Mouse (Mus musculus): ENCODE results near the gene Arfrp1. TPM values are rescaled to one million over a fixed set of nuclear protein-coding genes. Genes with fewer than 3 reads are reported as not detected.

Gene Arfrp1
- total RNA-seq, 2 experiments from 2014 or later = 23.6 to 30.8 TPM

DNA sequence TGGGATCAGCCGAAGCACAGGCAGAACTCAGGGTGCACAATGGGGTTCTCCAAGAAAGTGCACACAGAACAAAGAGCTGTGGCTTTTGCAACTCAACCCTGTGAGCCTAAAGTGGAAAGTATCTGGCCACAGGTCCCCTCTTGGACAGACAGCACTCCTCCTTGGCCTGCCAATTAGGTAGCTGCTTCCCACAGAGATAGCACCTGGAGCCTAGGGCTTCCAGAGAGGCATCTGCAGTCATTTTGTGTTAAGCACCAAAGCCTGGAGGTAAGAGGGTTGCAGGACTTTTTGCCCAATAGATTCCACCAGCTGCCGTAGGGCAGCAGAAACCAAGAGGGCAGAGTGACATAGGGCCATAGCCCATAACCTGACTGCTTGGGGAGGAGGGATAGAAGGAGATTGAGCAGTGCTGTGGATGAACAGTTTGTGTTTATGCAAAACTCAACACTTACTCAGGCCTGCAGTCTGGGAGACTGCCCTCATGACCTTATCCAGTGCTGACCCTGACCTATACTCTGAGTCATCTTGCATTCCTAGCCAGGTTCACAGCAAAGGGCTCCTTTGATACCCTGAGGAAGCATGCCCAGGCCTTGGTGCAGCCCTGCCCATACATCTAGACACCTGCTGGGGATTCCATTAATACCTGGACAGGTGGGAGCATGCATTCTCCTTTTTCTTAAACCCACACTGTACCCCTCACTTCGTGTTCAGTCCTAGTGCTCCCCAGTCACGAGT, 25.1 kb upstream of the Arfrp1 start:
- peak overlapping the region; percentile 76 for H3K27ac ChIP-seq
- no peak overlapping the region for H3K4me3 ChIP-seq
- TF ChIP-seq CTCF (IDR thresholded peaks at IDR 0.05) = no peak
- intact Hi-C loops (cut with DNase I) = loop anchor here (5.0 kb wide), 2 partner anchors 67 to 187 kb away; partner anchors contain the start of gene Zbtb46
- no peak for DNase-seq

DNA sequence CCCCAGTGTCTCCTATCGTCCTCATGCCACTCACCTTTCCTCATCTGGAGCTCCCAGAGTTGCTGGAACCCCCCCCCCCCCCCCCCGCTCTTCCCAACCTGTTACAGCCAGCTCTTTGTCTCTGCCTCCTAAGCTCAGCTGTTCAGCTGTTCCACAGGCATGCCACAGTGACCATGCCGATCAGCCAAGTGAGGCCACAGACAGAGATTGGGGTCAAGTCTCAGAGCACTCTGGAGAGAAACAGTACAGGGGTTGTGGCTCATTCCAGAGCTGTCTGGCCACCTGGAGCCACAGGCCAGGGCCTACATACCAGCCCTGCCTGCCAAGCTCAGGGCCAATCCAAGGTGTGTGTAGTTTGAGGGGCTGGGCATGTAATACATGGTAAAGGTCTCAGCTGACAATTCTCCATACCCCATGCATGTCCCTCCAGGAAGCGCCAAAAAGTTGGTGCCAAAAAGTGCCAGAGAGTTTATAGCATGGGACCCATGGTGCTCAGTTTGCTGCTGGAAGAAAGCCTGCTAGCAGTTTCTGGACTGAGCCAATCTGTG, 21.5 kb upstream of the Arfrp1 start:
- intact Hi-C loops (cut with DNase I) = no loop called here
- TF ChIP-seq CTCF (IDR thresholded peaks at IDR 0.05) = no peak
- Histone ChIP-seq H3K27ac (peak overlapping the region; percentile 46), H3K4me3 (no peak overlapping the region)
- DNase-seq = no peak

DNA sequence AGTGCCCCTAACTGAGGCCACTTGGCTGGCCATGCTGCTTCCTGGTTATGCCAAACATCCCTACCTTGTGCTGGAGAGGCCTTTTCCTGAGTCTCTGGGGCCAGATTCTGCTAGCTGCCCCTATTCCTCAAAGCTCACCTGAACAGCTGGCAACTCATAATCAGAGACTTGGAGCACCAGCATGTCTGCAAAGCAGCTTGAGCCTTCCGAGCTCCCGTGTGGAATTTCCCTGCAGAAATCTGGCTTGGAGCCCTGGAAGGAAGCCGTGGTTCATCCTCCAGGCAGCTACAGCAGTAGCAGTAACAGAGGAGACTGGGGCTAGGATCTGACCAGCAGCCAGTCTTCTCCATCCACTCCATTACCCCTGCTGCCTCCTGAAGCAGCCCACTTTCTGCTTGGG, 20.7 kb upstream of the Arfrp1 start:
- H3K27ac ChIP-seq = peak overlapping the region; percentile 46
- TF ChIP-seq CTCF (IDR thresholded peaks at IDR 0.05) = no peak
- H3K4me3 ChIP-seq = no peak overlapping the region
- DNase-seq = peak; percentile 84
- intact Hi-C loops (cut with DNase I) = no loop called here

DNA sequence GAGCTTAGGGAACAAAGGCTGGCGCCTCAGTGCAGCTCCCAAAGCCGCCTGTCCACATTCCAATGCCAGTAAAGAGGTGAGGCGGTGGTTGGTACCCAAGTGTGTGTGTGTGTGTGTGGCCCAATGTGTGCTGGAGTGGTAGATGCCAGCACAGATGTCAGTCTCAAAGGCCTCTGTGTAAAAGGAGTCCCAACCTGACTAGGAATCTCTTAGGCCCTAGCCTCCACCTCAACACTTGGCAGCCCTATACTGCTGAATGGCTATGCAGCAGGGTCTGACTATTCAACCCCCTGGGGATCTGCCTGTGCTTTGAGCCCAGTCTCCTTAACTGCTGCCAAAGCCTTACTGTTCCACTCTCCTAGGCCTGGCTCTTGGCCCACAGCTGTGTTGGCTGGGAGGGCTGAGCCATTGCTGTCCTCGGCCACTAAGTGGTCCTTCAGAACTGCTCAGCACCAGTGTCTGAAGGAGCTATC, 19.8 kb upstream of the Arfrp1 start:
- DNase-seq = peak; percentile 87
- intact Hi-C loops (cut with DNase I) = no loop called here
- no peak overlapping the region for H3K4me3 ChIP-seq
- H3K27ac ChIP-seq = peak overlapping the region; percentile 46
- TF ChIP-seq CTCF (IDR thresholded peaks at IDR 0.05) = no peak

DNA sequence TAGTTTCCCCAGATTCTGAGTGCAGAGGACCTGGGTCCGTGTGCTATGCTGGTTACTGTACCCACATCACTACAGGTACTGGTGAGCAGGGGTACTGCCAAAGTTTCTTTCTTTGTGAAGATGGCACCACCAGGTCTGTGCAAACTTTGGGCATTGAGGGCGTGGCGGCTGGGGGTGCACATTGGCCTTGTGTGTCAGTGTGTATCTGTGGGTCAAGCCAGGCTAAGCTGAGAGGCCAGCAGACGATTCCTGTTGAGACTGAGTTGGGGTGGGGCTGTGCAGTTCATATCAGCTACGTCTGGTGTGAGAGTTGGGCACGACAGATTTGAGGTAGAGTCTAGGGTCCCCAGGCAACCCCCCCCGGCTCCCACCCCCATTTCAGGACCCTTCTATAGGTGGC, 19.3 kb upstream of the Arfrp1 start:
- Histone ChIP-seq H3K27ac (no peak overlapping the region), H3K4me3 (no peak overlapping the region)
- no peak for TF ChIP-seq CTCF (IDR thresholded peaks at IDR 0.05)
- DNase-seq = no peak
- intact Hi-C loops (cut with DNase I) = no loop called here

DNA sequence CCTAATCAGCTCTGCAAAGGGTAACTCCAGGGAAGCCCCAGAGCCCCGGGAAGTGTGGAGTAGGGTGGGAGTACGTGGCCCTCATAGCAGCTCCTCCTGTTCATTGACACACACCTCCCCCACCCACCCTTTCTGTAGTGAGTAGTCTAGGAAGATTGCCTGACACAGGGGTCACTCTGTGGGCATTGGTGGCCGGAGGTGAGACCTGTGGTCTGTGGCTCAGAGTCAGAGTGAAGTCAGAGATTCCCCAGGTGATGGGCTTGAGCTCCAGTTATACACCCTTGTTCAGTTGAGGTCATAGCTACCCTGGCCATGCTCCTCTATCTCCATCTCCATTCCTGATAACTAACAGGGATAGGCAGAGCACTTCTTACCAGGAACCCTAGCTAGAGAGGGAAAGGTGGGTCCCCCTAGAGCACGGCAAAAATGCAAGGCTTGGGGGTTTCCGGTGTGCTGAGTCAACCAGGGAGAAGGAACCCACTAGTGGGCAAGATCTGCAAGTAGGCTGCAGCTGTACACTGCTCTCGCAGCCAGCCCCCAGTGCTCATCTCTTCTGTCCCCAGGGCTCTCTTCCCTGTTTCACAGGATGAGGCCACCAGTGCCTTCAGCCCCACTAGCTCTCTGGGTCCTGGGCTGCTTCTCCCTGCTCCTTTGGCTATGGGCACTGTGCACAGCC, 16.6 kb upstream of the Arfrp1 start:
- no peak overlapping the region for H3K4me3 ChIP-seq
- intact Hi-C loops (cut with DNase I) = no loop called here

DNA sequence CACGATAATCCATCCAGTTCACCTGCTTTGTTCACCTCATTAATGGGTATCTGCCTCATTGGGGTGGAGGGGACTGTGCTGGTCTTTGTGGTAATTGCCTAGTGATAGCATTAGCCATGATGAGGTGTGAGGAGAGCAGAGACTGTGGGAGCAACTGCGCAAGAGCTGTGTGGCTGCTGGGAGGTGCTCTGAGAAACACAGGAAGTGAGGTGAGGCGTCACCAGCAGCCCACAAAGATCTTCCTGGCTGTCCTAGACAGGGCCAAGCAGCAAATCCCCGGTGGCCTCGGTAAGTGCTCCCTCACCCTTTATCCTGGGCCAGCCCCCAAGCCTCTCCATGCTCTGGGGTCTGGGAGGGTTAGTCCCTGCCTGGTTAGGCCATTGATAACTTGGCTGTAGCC, 15.9 kb upstream of the Arfrp1 start:
- no peak for DNase-seq
- TF ChIP-seq CTCF (IDR thresholded peaks at IDR 0.05) = no peak
- Histone ChIP-seq H3K27ac (no peak overlapping the region), H3K4me3 (no peak overlapping the region)
- intact Hi-C loops (cut with DNase I) = no loop called here

More for the DNA sequence above, 16.6 kb upstream of the Arfrp1 start:
- DNase-seq = no peak
- H3K27ac ChIP-seq = no peak overlapping the region
- no peak for TF ChIP-seq CTCF (IDR thresholded peaks at IDR 0.05)

DNA sequence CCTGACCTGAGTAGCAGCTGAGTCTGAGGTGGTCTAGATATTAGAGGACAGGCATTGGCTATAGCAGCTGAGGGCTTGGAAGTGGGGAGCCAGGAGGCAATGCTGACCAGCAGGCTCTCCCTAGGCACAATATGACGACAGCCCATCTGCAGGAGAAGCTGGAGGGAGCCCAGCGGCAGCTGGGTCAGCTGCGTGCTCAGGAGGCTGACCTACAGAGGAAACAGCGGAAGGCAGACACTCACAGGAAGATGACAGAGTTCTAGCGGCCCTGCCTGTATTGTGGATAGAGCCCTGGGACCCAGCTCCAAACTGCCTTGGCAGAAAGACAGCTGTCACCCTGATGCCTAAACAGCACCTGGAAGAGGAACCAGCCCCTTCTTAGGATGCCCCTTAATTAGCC, 15.0 kb upstream of the Arfrp1 start:
- TF ChIP-seq CTCF (IDR thresholded peaks at IDR 0.05) = no peak
- no peak overlapping the region for H3K27ac ChIP-seq

DNA sequence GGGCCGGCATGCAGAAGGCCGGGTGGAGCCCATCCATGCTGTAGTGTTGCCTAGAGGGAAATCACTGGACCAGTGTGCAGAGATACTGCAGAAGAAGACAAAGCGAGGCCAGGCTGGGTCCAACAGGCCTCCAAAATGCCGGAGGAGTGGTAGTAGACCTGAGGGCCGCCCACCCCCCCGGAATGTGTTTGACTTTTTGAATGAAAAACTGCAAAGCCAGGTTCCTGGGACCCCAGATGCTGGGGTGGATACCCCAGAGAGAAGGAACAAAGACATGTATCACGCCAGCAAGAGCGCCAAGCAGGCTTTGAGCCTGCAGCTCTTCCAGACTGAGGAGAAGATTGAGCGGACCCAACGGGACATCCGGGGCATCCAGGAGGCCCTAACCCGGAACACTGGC, 14.6 kb upstream of the Arfrp1 start, which contains the start of gene Lime1:
Gene Lime1 (plus strand): TSS at position 301 of the 400 bp plus-strand sequence.
- H3K27ac ChIP-seq = no peak within 1 kb of the TSS
- no peak for DNase-seq
- no peak for TF ChIP-seq CTCF (IDR thresholded peaks at IDR 0.05)
- intact Hi-C loops (cut with DNase I) = no loop called here
- H3K4me3 ChIP-seq = no peak within 1 kb of the TSS

More for the DNA sequence above, 15.0 kb upstream of the Arfrp1 start:
- DNase-seq = no peak
- no peak overlapping the region for H3K4me3 ChIP-seq
- intact Hi-C loops (cut with DNase I) = no loop called here

DNA sequence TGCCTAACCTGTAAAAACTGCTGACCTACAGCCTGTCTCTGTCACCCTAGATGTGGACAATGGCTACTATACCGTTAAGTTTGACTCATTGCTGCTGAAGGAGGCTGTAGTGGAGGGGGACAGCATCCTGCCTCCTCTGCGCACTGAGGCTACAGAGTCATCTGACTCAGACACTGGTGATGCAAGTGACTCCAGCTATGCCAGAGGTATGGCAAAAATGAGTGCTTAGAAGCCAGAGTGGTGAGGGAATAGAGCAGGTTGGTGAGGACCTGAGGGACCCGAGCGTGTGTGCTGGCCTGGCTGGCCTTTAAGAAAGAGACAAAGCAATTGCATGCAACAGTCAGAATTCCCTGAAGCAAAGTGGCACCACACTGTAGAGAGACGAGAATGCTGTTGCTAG, 13.5 kb upstream of the Arfrp1 start:
- no peak overlapping the region for H3K4me3 ChIP-seq
- TF ChIP-seq CTCF (IDR thresholded peaks at IDR 0.05) = no peak
- intact Hi-C loops (cut with DNase I) = no loop called here
- H3K27ac ChIP-seq = no peak overlapping the region
- DNase-seq = no peak

DNA sequence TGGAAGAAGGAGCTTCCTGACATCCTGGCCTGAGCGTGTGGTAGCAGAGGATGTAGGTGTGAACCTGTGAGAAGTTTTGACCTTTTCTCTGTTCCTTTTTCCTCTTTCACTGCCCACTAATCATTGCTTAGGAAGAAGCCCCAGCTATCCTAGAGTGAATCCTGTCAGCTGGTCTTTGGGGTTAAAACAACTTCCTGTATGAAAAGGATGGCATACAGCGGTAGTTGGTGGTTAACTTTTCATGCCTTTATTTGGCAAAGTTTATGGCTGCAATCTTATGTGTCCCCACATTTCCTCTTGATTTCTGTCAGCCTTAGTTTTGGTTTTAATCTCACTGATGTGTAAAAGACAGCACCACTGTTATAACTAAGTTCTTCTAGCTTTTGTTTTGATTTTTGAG, 12.0 kb upstream of the Arfrp1 start:
- no peak overlapping the region for H3K4me3 ChIP-seq
- intact Hi-C loops (cut with DNase I) = no loop called here
- TF ChIP-seq CTCF (IDR thresholded peaks at IDR 0.05) = no peak
- no peak overlapping the region for H3K27ac ChIP-seq
- no peak for DNase-seq

DNA sequence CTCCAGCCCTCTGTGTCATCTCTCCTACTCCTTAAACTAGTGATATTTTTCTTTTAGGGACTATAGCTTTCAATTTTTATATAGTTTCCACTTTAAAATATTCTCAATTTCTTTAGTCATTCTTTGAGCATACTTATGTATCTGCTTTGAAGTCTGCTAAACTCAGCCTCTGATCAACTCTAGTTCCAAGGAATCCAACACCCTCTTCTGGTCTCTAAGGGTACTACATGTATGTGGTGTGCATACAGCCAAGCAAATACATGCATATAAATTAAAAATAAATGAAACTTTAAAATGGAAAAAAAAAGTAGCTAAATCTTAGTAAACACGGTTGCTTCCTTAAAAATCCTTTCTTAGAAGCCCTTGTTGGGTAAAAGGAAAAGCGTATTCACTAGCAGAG, 10.6 kb upstream of the Arfrp1 start:
- TF ChIP-seq CTCF (IDR thresholded peaks at IDR 0.05) = peak; percentile 58

DNA sequence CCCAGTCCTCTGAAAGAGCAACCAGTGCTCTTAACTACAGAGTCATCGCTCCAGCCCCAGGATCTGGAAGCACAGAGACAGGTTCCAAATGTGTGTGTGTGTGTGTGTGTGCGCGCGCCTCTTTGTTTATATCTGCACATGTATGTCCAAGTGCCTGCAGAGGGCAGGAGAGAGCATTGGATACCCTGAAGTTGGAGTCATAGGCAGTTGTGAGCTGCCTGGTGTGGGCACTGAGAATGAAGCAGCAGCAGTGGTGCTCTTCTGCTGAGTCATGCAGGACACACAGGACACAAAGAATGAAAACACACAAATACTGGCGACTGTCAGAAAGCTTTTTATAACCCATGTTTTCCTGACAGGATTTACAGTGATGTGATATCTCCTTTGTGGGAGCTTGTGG, 4.8 kb upstream of the Arfrp1 start:
- intact Hi-C loops (cut with DNase I) = no loop called here
- no peak for DNase-seq
- H3K27ac ChIP-seq = 0 out of 2 replicates have a peak overlapping the region, but pooled peaks have one; percentile 12
- no peak overlapping the region for H3K4me3 ChIP-seq
- TF ChIP-seq CTCF (IDR thresholded peaks at IDR 0.05) = no peak

More for the DNA sequence above, 10.6 kb upstream of the Arfrp1 start:
- no peak overlapping the region for H3K4me3 ChIP-seq
- intact Hi-C loops (cut with DNase I) = no loop called here
- DNase-seq = no peak
- no peak overlapping the region for H3K27ac ChIP-seq

Data from gastrocnemius, adult 2 months (tissue).